Mouse (Mus musculus): ENCODE data around the gene Pald1. TPM values are rescaled to one million over a fixed set of nuclear protein-coding genes. Genes with fewer than 3 reads are reported as not detected.

Pald1 gene
- polyA plus RNA-seq, 1 experiment from 2014 or later: 19.6 TPM

DNA sequence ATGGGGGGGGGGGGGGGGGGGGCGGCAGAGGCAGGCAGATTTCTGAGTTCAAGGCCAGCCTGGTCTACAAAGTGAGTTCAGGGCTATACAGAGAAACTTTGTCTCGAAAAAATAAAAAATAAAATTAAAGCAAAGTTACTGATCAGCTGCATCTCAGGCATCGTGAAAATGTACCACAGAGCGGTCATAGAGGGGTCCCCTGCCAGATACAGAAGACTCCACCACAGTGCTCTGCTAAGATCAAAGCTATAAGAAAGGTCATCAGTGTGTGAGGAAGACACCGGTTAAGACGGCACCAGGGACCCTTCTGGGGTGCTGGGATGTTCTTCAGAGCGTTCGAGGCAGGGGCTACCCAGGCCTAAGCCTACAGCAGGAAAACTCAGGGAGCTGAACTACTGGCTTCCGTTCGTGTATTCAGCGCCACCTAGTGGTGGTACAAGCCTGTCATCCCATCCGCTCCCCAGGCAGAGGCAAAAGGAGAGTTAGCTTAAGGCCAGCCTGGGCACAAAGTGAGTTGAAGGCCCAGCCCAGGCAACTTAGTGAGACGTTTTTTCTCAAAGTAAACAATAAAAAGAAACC lies 15.9 kb upstream of the Pald1 start:
- no peaks in the 10 kb centered on the region for H3K9me3 ChIP-seq (ENCODE audit: control insufficient read depth, low read length)
- peaks cover 5% of the 10 kb centered on the region; the same call in 1 of the 2 replicates for H3K4me1 ChIP-seq (replicated peaks; ENCODE audit: control insufficient read depth, insufficient read depth, low read length)
- 20% methylated on average over 12 of the region's 13 CpGs for WGBS
- no peak overlapping the region for H3K27ac ChIP-seq (ENCODE audit: low read depth)
- H3K4me3 ChIP-seq (ENCODE audit: low read depth, low read length): no peak overlapping the region
- no peak overlapping the region for H3K9ac ChIP-seq (ENCODE audit: low read length)
- ATAC-seq (replicated peaks; ENCODE audit: low FRiP score, low TSS enrichment, low read depth) (peak; percentile 78), DNase-seq (ENCODE audit: low spot score) (peak; percentile 91)
- no peaks in the 10 kb centered on the region for H3K36me3 ChIP-seq (ENCODE audit: control insufficient read depth, insufficient read depth, low read length)
- H3K27me3 ChIP-seq (replicated peaks; ENCODE audit: control insufficient read depth, insufficient read depth, low read length): no peaks in the 10 kb centered on the region
- H3K4me2 ChIP-seq (ENCODE audit: low read length): no peak overlapping the region

DNA sequence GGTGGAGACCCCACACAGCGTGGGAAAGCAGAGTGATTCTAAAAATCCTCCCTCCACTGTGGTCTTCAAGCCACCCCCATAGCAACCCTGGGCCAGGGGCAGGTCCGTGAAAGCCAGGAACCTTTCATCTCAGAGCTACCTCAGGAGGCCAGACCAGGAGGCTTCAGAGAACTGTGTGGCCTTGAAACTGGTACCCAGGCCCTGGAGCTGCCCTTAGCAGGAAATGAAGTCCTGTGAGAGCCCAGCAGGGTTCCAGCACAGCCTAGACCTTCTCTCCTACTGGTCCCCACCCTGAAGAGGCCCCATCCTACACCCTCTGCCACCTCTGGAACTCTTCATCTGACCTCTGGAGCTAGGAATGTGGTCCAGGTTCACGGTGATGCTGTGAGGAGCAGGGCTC lies 14.8 kb upstream of the Pald1 start:
- H3K4me1 ChIP-seq (replicated peaks; ENCODE audit: control insufficient read depth, insufficient read depth, low read length): peaks cover 5% of the 10 kb centered on the region; the same call in 1 of the 2 replicates
- no peak overlapping the region for H3K9ac ChIP-seq (ENCODE audit: low read length)
- no peak overlapping the region for H3K4me3 ChIP-seq (ENCODE audit: low read depth, low read length)
- H3K9me3 ChIP-seq (ENCODE audit: control insufficient read depth, low read length): no peaks in the 10 kb centered on the region
- no peak overlapping the region for H3K27ac ChIP-seq (ENCODE audit: low read depth)
- DNase-seq (ENCODE audit: low spot score): no peak
- no peak overlapping the region for H3K4me2 ChIP-seq (ENCODE audit: low read length)
- H3K36me3 ChIP-seq (ENCODE audit: control insufficient read depth, insufficient read depth, low read length): no peaks in the 10 kb centered on the region
- WGBS: 40% methylated on average over 3 of the region's 3 CpGs
- no peak for ATAC-seq (replicated peaks; ENCODE audit: low FRiP score, low TSS enrichment, low read depth)
- no peaks in the 10 kb centered on the region for H3K27me3 ChIP-seq (replicated peaks; ENCODE audit: control insufficient read depth, insufficient read depth, low read length)

DNA sequence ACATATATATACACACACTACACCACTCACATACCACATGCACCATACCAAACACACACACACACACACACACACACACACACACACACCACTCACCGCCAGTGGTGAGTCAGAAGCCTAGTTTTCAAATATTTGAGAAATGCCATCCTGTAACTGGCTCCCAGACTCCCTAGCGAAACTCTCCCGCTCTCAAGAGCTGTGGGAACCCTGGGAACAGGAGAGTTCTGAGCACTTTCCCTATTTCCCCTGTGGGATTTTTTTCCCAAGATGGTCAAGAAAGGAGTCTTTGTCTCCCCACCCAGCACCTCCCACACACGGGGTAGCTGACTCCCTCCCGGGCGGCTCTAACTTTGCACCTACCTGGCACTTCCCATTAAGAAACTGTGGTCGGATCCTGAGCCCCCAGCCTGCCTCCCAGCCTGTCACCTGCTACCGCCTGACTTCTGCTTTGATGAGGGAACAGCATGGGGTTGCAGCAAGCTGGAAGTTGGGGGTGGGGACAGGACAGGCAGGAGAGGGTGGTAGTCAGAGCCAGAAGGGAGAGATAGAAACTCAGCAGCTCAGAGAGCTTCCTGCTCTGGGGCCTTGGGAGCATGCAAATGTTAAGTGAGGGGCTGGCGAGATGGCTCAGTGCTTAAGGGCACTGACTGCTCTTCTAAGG lies 11.3 kb upstream of the Pald1 start:
- 11% methylated on average over 9 of the region's 9 CpGs for whole genome bisulfite sequencing
- 0 out of 2 replicates have a peak overlapping the region, but pooled peaks have one; percentile 2 for H3K9ac ChIP-seq (ENCODE audit: low read length)
- no peak for DNase-seq (ENCODE audit: low spot score)

DNA sequence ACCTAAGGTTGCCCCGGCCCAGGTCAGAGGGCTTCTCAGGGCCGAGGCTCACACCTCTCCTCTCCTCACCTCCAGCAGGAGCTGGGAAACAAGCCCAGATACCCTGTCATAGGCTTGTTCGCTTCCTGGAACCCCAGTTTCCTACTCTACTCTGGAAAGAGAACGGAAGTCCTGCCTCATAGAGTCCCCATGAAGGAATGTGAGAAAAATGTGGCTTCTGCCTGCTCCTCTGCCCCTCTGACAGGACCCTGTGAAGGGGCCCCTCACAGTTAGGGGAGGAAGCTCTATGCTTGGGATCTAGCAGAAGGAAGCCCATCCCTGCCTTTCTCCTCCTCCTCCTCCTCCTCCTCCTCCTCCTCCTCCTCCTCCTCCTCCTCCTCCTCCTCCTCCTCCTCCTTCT lies 9.3 kb upstream of the Pald1 start:
- peaks cover 10% of the 10 kb centered on the region for H3K4me1 ChIP-seq (replicated peaks; ENCODE audit: control insufficient read depth, insufficient read depth, low read length)
- no peaks in the 10 kb centered on the region for H3K36me3 ChIP-seq (ENCODE audit: control insufficient read depth, insufficient read depth, low read length)
- no peaks in the 10 kb centered on the region for H3K27me3 ChIP-seq (replicated peaks; ENCODE audit: control insufficient read depth, insufficient read depth, low read length)
- ATAC-seq (replicated peaks; ENCODE audit: low FRiP score, low TSS enrichment, low read depth) (no peak), DNase-seq (ENCODE audit: low spot score) (no peak)
- no peak overlapping the region for H3K9ac ChIP-seq (ENCODE audit: low read length)
- no peak overlapping the region for H3K4me3 ChIP-seq (ENCODE audit: low read depth, low read length)
- H3K4me2 ChIP-seq (ENCODE audit: low read length): peak overlapping the region; percentile 8; the same call in 1 of the 2 replicates
- peak overlapping the region; percentile 27; the same call in 1 of the 2 replicates for H3K27ac ChIP-seq (ENCODE audit: low read depth)
- whole genome bisulfite sequencing: 16% methylated on average over 4 of the region's 4 CpGs
- H3K9me3 ChIP-seq (ENCODE audit: control insufficient read depth, low read length): no peaks in the 10 kb centered on the region

More for the DNA sequence above, 11.3 kb upstream of the Pald1 start:
- Histone ChIP-seq H3K27me3 (replicated peaks; ENCODE audit: control insufficient read depth, insufficient read depth, low read length) (no peaks in the 10 kb centered on the region), H3K4me2 (ENCODE audit: low read length) (peak overlapping the region; percentile 15; the same call in 1 of the 2 replicates), H3K9me3 (ENCODE audit: control insufficient read depth, low read length) (no peaks in the 10 kb centered on the region), H3K27ac (ENCODE audit: low read depth) (no peak overlapping the region), H3K4me3 (ENCODE audit: low read depth, low read length) (no peak overlapping the region), H3K36me3 (ENCODE audit: control insufficient read depth, insufficient read depth, low read length) (no peaks in the 10 kb centered on the region), H3K4me1 (replicated peaks; ENCODE audit: control insufficient read depth, insufficient read depth, low read length) (peaks cover 10% of the 10 kb centered on the region)
- ATAC-seq (replicated peaks; ENCODE audit: low FRiP score, low TSS enrichment, low read depth): peak; percentile 34; the same call in 1 of the 2 replicates

DNA sequence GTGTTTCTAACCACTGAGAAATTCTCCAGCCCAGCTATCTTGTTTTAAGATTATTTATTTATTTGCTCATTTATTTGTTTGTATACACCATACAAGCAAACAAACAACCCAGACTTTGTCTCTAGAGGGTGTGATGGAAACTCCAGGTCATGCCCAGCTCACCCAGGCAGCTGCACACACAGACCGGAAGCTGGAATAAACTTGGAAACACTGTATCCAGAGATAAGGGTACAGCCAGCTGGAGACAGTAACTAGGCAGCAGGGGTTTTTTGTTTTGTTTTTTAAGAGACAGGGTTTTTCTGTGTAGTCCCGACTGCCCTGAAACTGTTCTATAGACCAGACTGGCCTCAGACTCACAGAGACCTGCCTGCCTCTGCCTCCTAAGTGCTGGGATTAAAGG lies 6.8 kb upstream of the Pald1 start:
- Histone ChIP-seq H3K4me1 (replicated peaks; ENCODE audit: control insufficient read depth, insufficient read depth, low read length) (peaks cover 27% of the 10 kb centered on the region), H3K4me3 (ENCODE audit: low read depth, low read length) (no peak overlapping the region), H3K9ac (ENCODE audit: low read length) (no peak overlapping the region), H3K4me2 (ENCODE audit: low read length) (no peak overlapping the region), H3K9me3 (ENCODE audit: control insufficient read depth, low read length) (no peaks in the 10 kb centered on the region), H3K36me3 (ENCODE audit: control insufficient read depth, insufficient read depth, low read length) (no peaks in the 10 kb centered on the region), H3K27me3 (replicated peaks; ENCODE audit: control insufficient read depth, insufficient read depth, low read length) (no peaks in the 10 kb centered on the region), H3K27ac (ENCODE audit: low read depth) (no peak overlapping the region)
- ATAC-seq (replicated peaks; ENCODE audit: low FRiP score, low TSS enrichment, low read depth) (no peak), DNase-seq (ENCODE audit: low spot score) (no peak)
- 61% methylated on average over 2 of the region's 2 CpGs for WGBS

- Histone ChIP-seq H3K4me3 (ENCODE audit: low read depth, low read length) (no peak overlapping the region), H3K36me3 (ENCODE audit: control insufficient read depth, insufficient read depth, low read length) (no peaks in the 10 kb centered on the region), H3K4me1 (replicated peaks; ENCODE audit: control insufficient read depth, insufficient read depth, low read length) (peaks cover 27% of the 10 kb centered on the region), H3K9ac (ENCODE audit: low read length) (no peak overlapping the region), H3K27me3 (replicated peaks; ENCODE audit: control insufficient read depth, insufficient read depth, low read length) (no peaks in the 10 kb centered on the region), H3K27ac (ENCODE audit: low read depth) (no peak overlapping the region), H3K9me3 (ENCODE audit: control insufficient read depth, low read length) (no peaks in the 10 kb centered on the region), H3K4me2 (ENCODE audit: low read length) (no peak overlapping the region)
- WGBS: 64% methylated on average over 5 of the region's 5 CpGs
- ATAC-seq (replicated peaks; ENCODE audit: low FRiP score, low TSS enrichment, low read depth) (no peak), DNase-seq (ENCODE audit: low spot score) (no peak)
These were observed 5.7 kb upstream of the Pald1 start for GRCm38 (mm10) chr10:61389020-61389419.

DNA sequence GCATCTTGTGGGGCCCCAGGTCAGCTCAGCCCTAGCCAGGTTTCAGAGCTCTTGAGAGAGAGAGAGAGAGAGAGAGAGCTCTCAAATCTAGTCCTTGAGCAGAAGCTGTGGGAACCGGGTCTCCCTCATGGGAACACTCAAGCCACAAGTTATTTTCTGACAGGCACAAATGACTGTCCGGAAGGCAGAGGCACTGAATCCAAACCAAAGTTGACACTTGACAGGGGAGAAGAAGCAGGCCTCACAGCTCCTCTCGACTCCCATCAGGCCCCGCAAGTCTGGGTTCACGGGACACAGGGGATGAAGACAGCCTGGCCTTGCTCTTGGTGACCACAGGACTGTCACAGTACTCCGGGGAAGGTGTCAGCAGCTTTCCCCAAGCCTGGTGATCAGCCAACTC lies 3.0 kb upstream of the Pald1 start:
- H3K9ac ChIP-seq (ENCODE audit: low read length): no peak overlapping the region
- no peak overlapping the region for H3K4me3 ChIP-seq (ENCODE audit: low read depth, low read length)
- H3K4me1 ChIP-seq (replicated peaks; ENCODE audit: control insufficient read depth, insufficient read depth, low read length): peaks cover 39% of the 10 kb centered on the region
- ATAC-seq (replicated peaks; ENCODE audit: low FRiP score, low TSS enrichment, low read depth) (no peak), DNase-seq (ENCODE audit: low spot score) (no peak)
- 32% methylated on average over 6 of the region's 6 CpGs for WGBS
- no peaks in the 10 kb centered on the region for H3K27me3 ChIP-seq (replicated peaks; ENCODE audit: control insufficient read depth, insufficient read depth, low read length)
- no peaks in the 10 kb centered on the region for H3K36me3 ChIP-seq (ENCODE audit: control insufficient read depth, insufficient read depth, low read length)
- no peaks in the 10 kb centered on the region for H3K9me3 ChIP-seq (ENCODE audit: control insufficient read depth, low read length)
- no peak overlapping the region for H3K27ac ChIP-seq (ENCODE audit: low read depth)
- no peak overlapping the region for H3K4me2 ChIP-seq (ENCODE audit: low read length)

DNA sequence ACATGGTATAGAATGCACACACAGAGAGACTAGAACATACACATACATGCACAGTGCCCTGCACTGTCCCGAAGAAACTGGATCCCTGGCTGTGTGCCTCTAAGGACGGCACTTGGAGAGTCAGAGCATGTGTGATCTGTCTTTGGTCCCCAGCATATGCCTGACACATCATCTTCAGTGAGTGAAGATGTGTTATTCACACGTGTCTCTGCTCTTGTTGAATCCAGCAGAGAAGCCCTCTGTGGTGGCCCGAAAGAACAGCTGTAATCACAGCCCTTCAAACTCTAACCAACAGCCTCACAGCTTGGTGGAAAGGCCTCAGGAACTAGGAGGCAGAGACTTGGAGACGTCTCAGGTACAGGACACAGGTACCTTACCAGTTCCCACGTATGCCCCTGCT lies 1.8 kb upstream of the Pald1 start:
- 76% methylated on average over 6 of the region's 6 CpGs for WGBS
- Histone ChIP-seq H3K27me3 (replicated peaks; ENCODE audit: control insufficient read depth, insufficient read depth, low read length) (no peaks in the 10 kb centered on the region), H3K9me3 (ENCODE audit: control insufficient read depth, low read length) (no peaks in the 10 kb centered on the region), H3K4me1 (replicated peaks; ENCODE audit: control insufficient read depth, insufficient read depth, low read length) (peaks cover 45% of the 10 kb centered on the region), H3K27ac (ENCODE audit: low read depth) (no peak overlapping the region), H3K9ac (ENCODE audit: low read length) (no peak overlapping the region), H3K4me3 (ENCODE audit: low read depth, low read length) (no peak overlapping the region), H3K4me2 (ENCODE audit: low read length) (no peak overlapping the region), H3K36me3 (ENCODE audit: control insufficient read depth, insufficient read depth, low read length) (no peaks in the 10 kb centered on the region)
- DNase-seq (ENCODE audit: low spot score): no peak
- ATAC-seq (replicated peaks; ENCODE audit: low FRiP score, low TSS enrichment, low read depth): no peak

- H3K4me2 ChIP-seq (ENCODE audit: low read length): peak overlapping the region; percentile 73
- ATAC-seq (replicated peaks; ENCODE audit: low FRiP score, low TSS enrichment, low read depth) (0 out of 2 replicates have a peak, but pooled peaks have one; percentile 2), DNase-seq (ENCODE audit: low spot score) (no peak)
- WGBS: 5% methylated on average over 11 of the region's 11 CpGs
- no peaks in the 10 kb centered on the region for H3K36me3 ChIP-seq (ENCODE audit: control insufficient read depth, insufficient read depth, low read length)
- H3K4me3 ChIP-seq (ENCODE audit: low read depth, low read length): peak overlapping the region; percentile 58
- no peaks in the 10 kb centered on the region for H3K9me3 ChIP-seq (ENCODE audit: control insufficient read depth, low read length)
- peak overlapping the region; percentile 54 for H3K9ac ChIP-seq (ENCODE audit: low read length)
- H3K4me1 ChIP-seq (replicated peaks; ENCODE audit: control insufficient read depth, insufficient read depth, low read length): peaks cover 52% of the 10 kb centered on the region
- H3K27ac ChIP-seq (ENCODE audit: low read depth): peak overlapping the region; percentile 12; the same call in 1 of the 2 replicates
- no peaks in the 10 kb centered on the region for H3K27me3 ChIP-seq (replicated peaks; ENCODE audit: control insufficient read depth, insufficient read depth, low read length)
These were observed 351 bp upstream of the Pald1 start for GRCm38 (mm10) chr10:61383715-61384047.
